Mouse (Mus musculus) hindbrain, embryonic 13.5 days (tissue): ENCODE measurements around the gene Slc25a29. TPM values are rescaled to one million over a fixed set of nuclear protein-coding genes. Genes with fewer than 3 reads are reported as not detected.
"Not testable (repeated sequence)": the region's sequence is repeated elsewhere in the genome, so short reads cannot be mapped to it uniquely, and the experiment has no call there.

ENCODE experiments used
- ATAC-seq: fragments of 200-750 bp; cut with Nextera tagmentation; 2 replicates; pipeline ENCODE4 v1.8.0; 2017; ENCODE audit warnings: moderate TSS enrichment; ENCODE audit not compliant: low FRiP score
- H3K27ac ChIP-seq: fragments of 300-500 bp; sonication (generic); 2 replicates; pipeline ENCODE4 v1.5.1; 2015; ENCODE audit warnings: inconsistent platforms, mild to moderate bottlenecking, moderate library complexity
- H3K27me3 ChIP-seq: fragments of 300-500 bp; sonication (generic); 2 replicates; pipeline ENCODE4 v1.6.1; 2015; ENCODE audit warnings: mild to moderate bottlenecking, inconsistent platforms
- H3K36me3 ChIP-seq: fragments of 300-500 bp; sonication (generic); 2 replicates; pipeline ENCODE4 v1.6.1; 2015; ENCODE audit warnings: mild to moderate bottlenecking, inconsistent platforms
- H3K4me1 ChIP-seq: fragments of 300-500 bp; sonication (generic); replicated peaks from 2 replicates; pipeline ENCODE4 v1.6.1; 2015; ENCODE audit warnings: inconsistent platforms
- H3K4me2 ChIP-seq: fragments of 300-500 bp; sonication (generic); 2 replicates; pipeline ENCODE4 v1.6.1; 2015; ENCODE audit warnings: inconsistent platforms, mild to moderate bottlenecking, moderate library complexity
- H3K4me3 ChIP-seq: fragments of 300-500 bp; sonication (generic); 2 replicates; pipeline ENCODE4 v1.5.1; 2015; ENCODE audit warnings: mild to moderate bottlenecking, inconsistent platforms
- H3K9ac ChIP-seq: fragments of 300-500 bp; sonication (generic); 2 replicates; pipeline ENCODE4 v1.6.1; 2015; ENCODE audit warnings: mild to moderate bottlenecking, inconsistent platforms
- H3K9me3 ChIP-seq: fragments of 300-500 bp; sonication (generic); 2 replicates; pipeline ENCODE4 v1.6.1; 2016; ENCODE audit warnings: inconsistent platforms
- WGBS: fragments of 180-500 bp; shearing (Covaris S2); methylation state at CpG from one replicate; pipeline ENCODE4 v1.1.7; 2015; 5-methylcytosine and 5-hydroxymethylcytosine counted together
- polyA plus RNA-seq: library from polyadenylated mRNA; unstranded; fragments of >200 nt; fragmentation: Nextera tagmentation; extraction: Ambion mirVana; gene quantifications from 2 replicates; pipeline ENCODE4 v1.2.1, GENCODE M21; 2015

Gene Slc25a29
- polyA plus RNA-seq, 1 experiment from 2014 or later: 19.2 TPM

DNA sequence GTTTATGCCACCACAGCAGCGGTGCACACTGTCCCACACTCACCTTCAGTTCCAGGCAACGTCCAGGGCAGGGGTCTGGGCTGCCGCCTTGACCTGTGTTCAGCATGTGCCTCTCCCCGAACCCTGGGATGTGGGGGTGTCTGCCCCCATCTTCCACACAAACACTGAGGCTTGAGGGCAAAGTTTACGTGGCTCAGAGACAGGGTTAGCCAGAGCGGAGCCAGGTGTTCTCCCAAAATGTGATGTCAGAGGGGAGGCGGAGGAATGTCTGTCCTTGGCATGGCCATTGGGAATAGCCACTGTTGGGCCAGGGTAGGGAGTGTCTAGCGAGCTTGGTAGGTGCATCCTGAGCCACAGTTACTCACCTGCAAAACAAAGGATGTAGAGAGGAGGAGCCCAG lies 17.1 kb upstream of the Slc25a29 start:
- Histone ChIP-seq H3K27ac (no peak overlapping the region), H3K4me2 (no peak overlapping the region), H3K27me3 (no peaks in the 10 kb centered on the region), H3K4me1 (peaks cover 12% of the 10 kb centered on the region), H3K9me3 (no peaks in the 10 kb centered on the region), H3K36me3 (peaks cover 24% of the 10 kb centered on the region), H3K4me3 (no peak overlapping the region), H3K9ac (no peak overlapping the region)
- 94% methylated on average over 8 of the region's 8 CpGs for WGBS
- no peak for ATAC-seq

GRCm38 (mm10) chr12:108850886-108851285 lies 15.2 kb upstream of the Slc25a29 start:
- 93% methylated on average over 8 of the region's 8 CpGs for WGBS
- H3K4me1 ChIP-seq: peaks cover 12% of the 10 kb centered on the region
- H3K36me3 ChIP-seq: peaks cover 22% of the 10 kb centered on the region
- H3K9me3 ChIP-seq: no peaks in the 10 kb centered on the region
- H3K9ac ChIP-seq: 0 out of 2 replicates have a peak overlapping the region, but pooled peaks have one; percentile 24
- ATAC-seq: no peak
- H3K4me2 ChIP-seq: no peak overlapping the region
- no peaks in the 10 kb centered on the region for H3K27me3 ChIP-seq
- no peak overlapping the region for H3K27ac ChIP-seq
- no peak overlapping the region for H3K4me3 ChIP-seq

DNA sequence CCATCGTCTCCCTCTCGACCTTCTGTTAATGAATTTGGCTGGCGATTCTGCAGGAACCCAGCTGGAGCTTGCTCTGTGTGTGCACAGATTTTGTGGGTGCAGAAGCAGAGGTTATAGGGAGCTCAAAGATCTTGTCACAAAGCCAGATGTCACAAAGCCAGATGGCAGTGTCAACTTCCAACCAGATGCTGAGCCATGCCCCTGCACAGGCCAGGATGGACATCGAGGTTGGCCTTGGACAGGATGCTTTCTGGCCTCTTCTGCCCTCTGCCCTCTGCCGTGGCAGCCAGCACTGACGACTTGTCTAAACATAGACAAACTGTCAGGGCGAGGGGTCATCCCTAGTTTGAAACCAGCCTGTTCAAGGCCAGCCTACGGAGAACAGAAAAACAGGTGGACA lies 14.4 kb upstream of the Slc25a29 start:
- no peak overlapping the region for H3K4me2 ChIP-seq
- no peaks in the 10 kb centered on the region for H3K9me3 ChIP-seq
- no peak overlapping the region for H3K4me3 ChIP-seq
- H3K36me3 ChIP-seq: peaks cover 20% of the 10 kb centered on the region
- 0 out of 2 replicates have a peak overlapping the region, but pooled peaks have one; percentile 24 for H3K9ac ChIP-seq
- 58% methylated on average over 8 of the region's 8 CpGs for WGBS
- peaks cover 12% of the 10 kb centered on the region for H3K4me1 ChIP-seq
- H3K27me3 ChIP-seq: no peaks in the 10 kb centered on the region
- ATAC-seq: no peak
- no peak overlapping the region for H3K27ac ChIP-seq

GRCm38 (mm10) chr12:108849488-108850022 lies 13.9 kb upstream of the Slc25a29 start:
- peaks cover 12% of the 10 kb centered on the region for H3K4me1 ChIP-seq
- H3K9ac ChIP-seq: no peak overlapping the region
- 89% methylated on average over 4 of the region's 4 CpGs for WGBS
- peaks cover 21% of the 10 kb centered on the region for H3K36me3 ChIP-seq
- no peaks in the 10 kb centered on the region for H3K9me3 ChIP-seq
- no peaks in the 10 kb centered on the region for H3K27me3 ChIP-seq
- ATAC-seq: no peak
- H3K4me3 ChIP-seq: no peak overlapping the region
- H3K4me2 ChIP-seq: no peak overlapping the region
- no peak overlapping the region for H3K27ac ChIP-seq

- ATAC-seq, H3K27me3 ChIP-seq, H3K4me3 ChIP-seq, H3K27ac ChIP-seq, H3K9ac ChIP-seq, H3K4me2 ChIP-seq, H3K9me3 ChIP-seq: not testable (repeated sequence)
- 94% methylated on average over 3 of the region's 3 CpGs for WGBS
- H3K4me1 ChIP-seq: peaks cover 12% of the 10 kb centered on the region
- H3K36me3 ChIP-seq: peaks cover 21% of the 10 kb centered on the region
Measured at GRCm38 (mm10) chr12:108848033-108848432, 12.3 kb upstream of the Slc25a29 start.

GRCm38 (mm10) chr12:108842663-108843062 lies 7.0 kb upstream of the Slc25a29 start:
- no peak overlapping the region for H3K4me3 ChIP-seq
- peaks cover 21% of the 10 kb centered on the region for H3K4me1 ChIP-seq
- H3K9me3 ChIP-seq: no peaks in the 10 kb centered on the region
- 90% methylated on average over 7 of the region's 7 CpGs for whole genome bisulfite sequencing
- H3K9ac ChIP-seq: no peak overlapping the region
- peaks cover 43% of the 10 kb centered on the region for H3K36me3 ChIP-seq
- H3K4me2 ChIP-seq: no peak overlapping the region
- ATAC-seq: no peak
- H3K27me3 ChIP-seq: no peaks in the 10 kb centered on the region
- no peak overlapping the region for H3K27ac ChIP-seq

- no peak overlapping the region for H3K4me3 ChIP-seq
- H3K27ac ChIP-seq: no peak overlapping the region
- peaks cover 36% of the 10 kb centered on the region for H3K4me1 ChIP-seq
- H3K36me3 ChIP-seq: peaks cover 43% of the 10 kb centered on the region
- ATAC-seq: no peak
- 92% methylated on average over 6 of the region's 6 CpGs for WGBS
- no peaks in the 10 kb centered on the region for H3K9me3 ChIP-seq
- no peak overlapping the region for H3K9ac ChIP-seq
- no peaks in the 10 kb centered on the region for H3K27me3 ChIP-seq
- no peak overlapping the region for H3K4me2 ChIP-seq
Measured at GRCm38 (mm10) chr12:108841181-108841580, 5.5 kb upstream of the Slc25a29 start.

GRCm38 (mm10) chr12:108836722-108837121 lies 1.0 kb upstream of the Slc25a29 start:
- Histone ChIP-seq H3K4me2 (peak overlapping the region; percentile 92), H3K9ac (peak overlapping the region; percentile 88), H3K4me3 (peak overlapping the region; percentile 72), H3K4me1 (peaks cover 69% of the 10 kb centered on the region), H3K27ac (peak overlapping the region; percentile 84), H3K36me3 (peaks cover 10% of the 10 kb centered on the region), H3K27me3 (peaks cover 5% of the 10 kb centered on the region; the same call in 1 of the 2 replicates), H3K9me3 (no peaks in the 10 kb centered on the region)
- ATAC-seq: no peak
- 62% methylated on average over 7 of the region's 7 CpGs for WGBS

- H3K9me3 ChIP-seq: no peaks in the 10 kb centered on the region
- peak overlapping the region; percentile 72 for H3K4me3 ChIP-seq
- H3K4me2 ChIP-seq: peak overlapping the region; percentile 92
- 2% methylated on average over 50 of the region's 51 CpGs for WGBS
- H3K27me3 ChIP-seq: peaks cover 5% of the 10 kb centered on the region; the same call in 1 of the 2 replicates
- peak; percentile 37; the same call in 1 of the 2 replicates for ATAC-seq
- peaks cover 70% of the 10 kb centered on the region for H3K4me1 ChIP-seq
- peak overlapping the region; percentile 84 for H3K27ac ChIP-seq
- no peaks in the 10 kb centered on the region for H3K36me3 ChIP-seq
- H3K9ac ChIP-seq: peak overlapping the region; percentile 88
Measured at GRCm38 (mm10) chr12:108835208-108835839, 359 bp downstream of the Slc25a29 start.

DNA sequence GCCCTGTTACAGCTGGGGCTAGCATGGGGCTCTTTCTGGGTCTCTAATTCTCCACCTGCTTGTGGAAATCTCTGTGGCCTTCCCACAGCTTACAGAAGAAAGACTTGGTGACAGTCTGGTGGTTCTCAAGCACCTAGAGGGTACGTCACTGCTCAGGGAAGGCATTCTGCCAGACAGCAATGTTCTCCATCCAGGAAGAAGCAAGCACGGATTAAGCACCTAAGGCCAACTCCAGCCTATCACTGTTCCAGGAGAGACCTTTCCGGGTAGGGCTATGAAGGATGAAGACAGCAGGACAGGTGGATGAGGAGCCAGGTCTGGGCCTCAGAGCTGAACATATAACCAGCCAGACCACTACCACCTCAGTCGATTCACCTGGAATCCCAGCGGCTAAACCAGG lies 897 bp downstream of the Slc25a29 start:
- ATAC-seq: no peak
- Histone ChIP-seq H3K27me3 (peaks cover 5% of the 10 kb centered on the region; the same call in 1 of the 2 replicates), H3K9me3 (no peaks in the 10 kb centered on the region), H3K9ac (peak overlapping the region; percentile 88), H3K4me3 (peak overlapping the region; percentile 72), H3K36me3 (no peaks in the 10 kb centered on the region; the same call in 1 of the 2 replicates), H3K4me2 (peak overlapping the region; percentile 92), H3K4me1 (peaks cover 67% of the 10 kb centered on the region), H3K27ac (no peak overlapping the region)
- 54% methylated on average over 5 of the region's 5 CpGs for WGBS

- peaks cover 5% of the 10 kb centered on the region; the same call in 1 of the 2 replicates for H3K27me3 ChIP-seq
- peak overlapping the region; percentile 72 for H3K4me3 ChIP-seq
- WGBS: 87% methylated on average over 3 of the region's 3 CpGs
Measured at GRCm38 (mm10) chr12:108834337-108834736, 1.3 kb downstream of the Slc25a29 start.

GRCm38 (mm10) chr12:108833408-108833807 lies 2.3 kb downstream of the Slc25a29 start:
- WGBS: 97% methylated on average over 3 of the region's 3 CpGs
- peaks cover under 1% of the 10 kb centered on the region for H3K36me3 ChIP-seq
- H3K4me3 ChIP-seq: no peak overlapping the region
- peaks cover 5% of the 10 kb centered on the region; the same call in 1 of the 2 replicates for H3K27me3 ChIP-seq
- no peaks in the 10 kb centered on the region for H3K9me3 ChIP-seq
- H3K4me2 ChIP-seq: no peak overlapping the region
- no peak for ATAC-seq
- H3K4me1 ChIP-seq: peaks cover 60% of the 10 kb centered on the region
- no peak overlapping the region for H3K27ac ChIP-seq
- no peak overlapping the region for H3K9ac ChIP-seq

More at GRCm38 (mm10) chr12:108834337-108834736, 1.3 kb downstream of the Slc25a29 start:
- ATAC-seq: no peak
- Histone ChIP-seq H3K36me3 (no peaks in the 10 kb centered on the region; the same call in 1 of the 2 replicates), H3K27ac (no peak overlapping the region), H3K9ac (peak overlapping the region; percentile 88), H3K4me2 (peak overlapping the region; percentile 92), H3K4me1 (peaks cover 63% of the 10 kb centered on the region), H3K9me3 (no peaks in the 10 kb centered on the region)
